Mouse (Mus musculus): ENCODE results near the gene Ttll3. TPM values are rescaled to one million over a fixed set of nuclear protein-coding genes. Genes with fewer than 3 reads are reported as not detected.
A peak's percentile ranks its signal among the peaks of the same experiment; 100 is the strongest.

The Ttll3 gene
- total and polyA plus RNA-seq, 3 experiments, result 0.87 to 5.3 (median 4.4) TPM

DNA sequence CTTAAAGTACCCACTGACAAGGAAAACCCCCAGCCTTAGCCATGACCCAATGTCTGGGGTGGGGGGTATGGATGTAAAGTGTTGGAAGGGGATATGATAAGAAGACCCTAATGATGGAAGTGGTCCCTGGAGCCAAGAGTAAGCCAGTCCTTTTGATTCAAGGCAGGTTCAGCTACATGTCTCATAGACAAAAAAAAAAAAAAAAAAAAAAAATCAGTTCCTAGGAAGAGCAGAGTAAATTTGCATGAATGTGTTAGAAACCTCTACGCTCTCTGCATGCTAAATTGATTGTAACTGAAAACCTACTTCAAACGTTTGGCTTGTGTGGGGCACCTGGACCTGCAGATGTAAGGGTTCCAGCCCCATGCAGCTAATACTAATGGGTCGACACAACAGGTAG lies 42.7 kb downstream of the Ttll3 start:
- Histone ChIP-seq H3K9me3 (replicated peaks; ENCODE audit: low read length) (peaks cover 5% of the 10 kb centered on the region), H3K9ac (ENCODE audit: insufficient read depth, low read depth) (no peak overlapping the region), H3K4me3 (replicated peaks in 1 of 3; ENCODE audit: low read depth in 2 of 3, low read length in 2 of 3, poor library complexity in 1 of 3) (no peak overlapping the region), H3K4me1 (ENCODE audit: control insufficient read depth in 1 of 2, insufficient read depth in 2 of 2) (peaks cover 23 to 48% of the 10 kb centered on the region in 2 experiments), H3K36me3 (replicated peaks in 1 of 2; ENCODE audit: control insufficient read depth in 1 of 2, insufficient read depth in 1 of 2, low read length in 1 of 2) (no peaks in the 10 kb centered on the region), H3K4me2 (ENCODE audit: insufficient read depth, low read depth, poor library complexity, severe bottlenecking) (peak overlapping the region; percentile 40; the same call in 1 of the 2 replicates), H3K27me3 (replicated peaks) (no peaks in the 10 kb centered on the region), H3K79me2 (replicated peaks; ENCODE audit: control insufficient read depth, extremely low read depth, insufficient read depth, poor library complexity, severe bottlenecking) (no peaks in the 10 kb centered on the region), H3K27ac (ENCODE audit: insufficient read depth, low read depth) (no peak overlapping the region)
- in situ Hi-C loops (cut with MboI; ENCODE audit: low pct_ligation_motif_present, low pct_unique_long_range_greater_than_20kb, low sequenced_read_pairs) (no loop called here), dilution Hi-C loops (cut with MboI; ENCODE audit: extremely low pct_ligation_motif_present, extremely low pct_unique_long_range_greater_than_20kb, low sequenced_read_pairs) (no loop called here)
- TF ChIP-seq TCF12 (IDR thresholded peaks at IDR 0.05; ENCODE audit: low read depth, low read length) (0 out of 2 replicates have a peak, but pooled peaks have one; percentile 21), IRF4 (IDR thresholded peaks at IDR 0.05; ENCODE audit: low read depth, low read length) (peak; percentile 9; the same call in 1 of the 2 replicates), EP300 (IDR thresholded peaks at IDR 0.05; ENCODE audit: low read length) (peak; percentile 47; the same call in 1 of the 2 replicates), MXI1 (IDR thresholded peaks at IDR 0.05; ENCODE audit: low read depth, low read length) (no peak), MEF2A (IDR thresholded peaks at IDR 0.05; ENCODE audit: borderline replicate concordance, low read depth, low read length) (0 out of 2 replicates have a peak, but pooled peaks have one; percentile 25), BHLHE40 (IDR thresholded peaks at IDR 0.05; ENCODE audit: low read depth, low read length) (peak; percentile 34), CHD2 (IDR thresholded peaks at IDR 0.05; ENCODE audit: low read length) (no peak), MAFK (IDR thresholded peaks at IDR 0.05; ENCODE audit: insufficient replicate concordance, low read length) (0 out of 2 replicates have a peak, but pooled peaks have one; percentile 19), ZNF384 (IDR thresholded peaks at IDR 0.05; ENCODE audit: low read depth, low read length) (peak; percentile 97)
- DNase-seq (ENCODE audit: extremely low read depth), result no peak

DNA sequence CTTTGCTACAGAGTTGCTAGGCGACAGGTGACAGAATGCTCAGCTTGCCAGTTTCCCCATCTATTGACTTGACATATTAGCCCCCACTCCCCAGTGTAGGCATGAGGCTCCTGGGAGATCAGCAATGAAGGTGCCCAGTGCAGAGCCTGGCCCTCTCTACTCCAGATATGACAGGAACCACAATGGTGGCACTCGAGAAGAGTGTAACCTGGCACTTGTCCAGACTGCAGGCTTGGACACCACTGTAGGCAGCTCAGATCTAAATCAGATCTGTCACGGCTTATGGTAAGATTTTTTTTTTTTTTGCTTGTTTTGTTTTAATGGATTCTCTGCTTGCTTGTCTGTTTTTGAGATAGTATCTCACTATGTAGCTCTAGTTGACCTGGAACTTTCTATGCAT lies 44.6 kb downstream of the Ttll3 start:
- Histone ChIP-seq H3K9me3 (replicated peaks; ENCODE audit: low read length) (no peaks in the 10 kb centered on the region), H3K9ac (ENCODE audit: insufficient read depth, low read depth) (no peak overlapping the region), H3K4me1 (ENCODE audit: control insufficient read depth in 1 of 2, insufficient read depth in 2 of 2) (peaks cover 23 to 48% of the 10 kb centered on the region in 2 experiments), H3K36me3 (replicated peaks in 1 of 2; ENCODE audit: control insufficient read depth in 1 of 2, insufficient read depth in 1 of 2, low read length in 1 of 2) (no peaks in the 10 kb centered on the region), H3K27me3 (replicated peaks) (no peaks in the 10 kb centered on the region), H3K79me2 (replicated peaks; ENCODE audit: control insufficient read depth, extremely low read depth, insufficient read depth, poor library complexity, severe bottlenecking) (no peaks in the 10 kb centered on the region), H3K4me2 (ENCODE audit: insufficient read depth, low read depth, poor library complexity, severe bottlenecking) (no peak overlapping the region), H3K4me3 (replicated peaks in 1 of 3; ENCODE audit: low read depth in 2 of 3, low read length in 2 of 3, poor library complexity in 1 of 3) (no peak overlapping the region), H3K27ac (ENCODE audit: insufficient read depth, low read depth) (no peak overlapping the region)
- in situ Hi-C loops (cut with MboI; ENCODE audit: low pct_ligation_motif_present, low pct_unique_long_range_greater_than_20kb, low sequenced_read_pairs), result no loop called here
- no peak for DNase-seq (ENCODE audit: extremely low read depth)
- no peak for TF ChIP-seq EP300 (IDR thresholded peaks at IDR 0.05; ENCODE audit: low read length)
- no peak for TF ChIP-seq RAD21 (IDR thresholded peaks at IDR 0.05; ENCODE audit: low read depth, low read length)
- TF ChIP-seq ZKSCAN1 (IDR thresholded peaks at IDR 0.05; ENCODE audit: borderline replicate concordance, low read depth, low read length), result no peak
- dilution Hi-C loops (cut with MboI; ENCODE audit: extremely low pct_ligation_motif_present, extremely low pct_unique_long_range_greater_than_20kb, low sequenced_read_pairs), result no loop called here

DNA sequence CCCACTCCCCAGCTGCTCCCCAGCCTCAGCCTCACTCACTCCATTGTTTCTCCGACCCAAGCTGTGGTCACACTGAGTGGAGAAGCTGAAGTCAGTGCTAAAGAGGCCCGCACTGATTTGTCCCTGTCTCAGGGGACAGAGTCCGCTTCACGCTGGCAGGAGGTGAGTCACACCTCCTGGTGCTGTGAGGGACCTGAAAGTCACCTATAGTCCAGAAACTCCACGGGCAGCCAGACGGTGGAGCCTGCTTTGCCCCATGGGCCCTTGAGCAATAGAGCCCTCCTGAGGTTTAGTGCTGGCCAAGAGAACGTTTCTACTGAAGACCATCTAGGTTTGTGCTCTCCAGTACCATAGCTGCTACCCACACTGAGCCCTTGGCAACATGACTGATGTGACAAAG lies 45.6 kb downstream of the Ttll3 start:
- Histone ChIP-seq H3K27me3 (replicated peaks) (no peaks in the 10 kb centered on the region), H3K4me2 (ENCODE audit: insufficient read depth, low read depth, poor library complexity, severe bottlenecking) (no peak overlapping the region), H3K9ac (ENCODE audit: insufficient read depth, low read depth) (no peak overlapping the region), H3K36me3 (replicated peaks in 1 of 2; ENCODE audit: control insufficient read depth in 1 of 2, insufficient read depth in 1 of 2, low read length in 1 of 2) (no peaks in the 10 kb centered on the region), H3K79me2 (replicated peaks; ENCODE audit: control insufficient read depth, extremely low read depth, insufficient read depth, poor library complexity, severe bottlenecking) (no peaks in the 10 kb centered on the region), H3K4me3 (replicated peaks in 1 of 3; ENCODE audit: low read depth in 2 of 3, low read length in 2 of 3, poor library complexity in 1 of 3) (no peak overlapping the region), H3K27ac (ENCODE audit: insufficient read depth, low read depth) (no peak overlapping the region), H3K4me1 (ENCODE audit: control insufficient read depth in 1 of 2, insufficient read depth in 2 of 2) (peaks cover 23 to 54% of the 10 kb centered on the region in 2 experiments), H3K9me3 (replicated peaks; ENCODE audit: low read length) (no peaks in the 10 kb centered on the region)
- in situ Hi-C loops (cut with MboI; ENCODE audit: low pct_ligation_motif_present, low pct_unique_long_range_greater_than_20kb, low sequenced_read_pairs) (no loop called here), dilution Hi-C loops (cut with MboI; ENCODE audit: extremely low pct_ligation_motif_present, extremely low pct_unique_long_range_greater_than_20kb, low sequenced_read_pairs) (no loop called here)
- no peak for DNase-seq (ENCODE audit: extremely low read depth)
- no peak for TF ChIP-seq MAFK (IDR thresholded peaks at IDR 0.05; ENCODE audit: insufficient replicate concordance, low read length)
- TF ChIP-seq ZC3H11A (IDR thresholded peaks at IDR 0.05; ENCODE audit: low read depth, low read length), result no peak
- TF ChIP-seq RAD21 (IDR thresholded peaks at IDR 0.05; ENCODE audit: low read depth, low read length), result no peak
- no peak for TF ChIP-seq JUND (conservative IDR thresholded peaks at IDR 0.05; ENCODE audit: low read depth, low read length)
- TF ChIP-seq ZMIZ1 (IDR thresholded peaks at IDR 0.05; ENCODE audit: low read depth, low read length), result no peak
- TF ChIP-seq NRF1 (IDR thresholded peaks at IDR 0.05; ENCODE audit: low read depth, low read length), result no peak
- no peak for TF ChIP-seq USF1 (IDR thresholded peaks at IDR 0.05; ENCODE audit: low read depth, low read length)
- TF ChIP-seq IRF4 (IDR thresholded peaks at IDR 0.05; ENCODE audit: low read depth, low read length), result no peak
- TF ChIP-seq ETS1 (conservative IDR thresholded peaks at IDR 0.05; ENCODE audit: low read depth, low read length), result no peak
- TF ChIP-seq NELFE (IDR thresholded peaks at IDR 0.05; ENCODE audit: low read depth, low read length), result no peak

All from CH12.LX (cell line).